Mouse (Mus musculus) CH12F3 (cell line): ENCODE data around the gene Syt7.

ENCODE experiments used
- in situ Hi-C: fragments of 300-500 bp; cut with MboI; formaldehyde crosslinking; loops from 2 replicates; pipeline ENCODE4 v1.14.3; 2020; ENCODE audit warnings: low sequenced_read_pairs

Gene Syt7

DNA sequence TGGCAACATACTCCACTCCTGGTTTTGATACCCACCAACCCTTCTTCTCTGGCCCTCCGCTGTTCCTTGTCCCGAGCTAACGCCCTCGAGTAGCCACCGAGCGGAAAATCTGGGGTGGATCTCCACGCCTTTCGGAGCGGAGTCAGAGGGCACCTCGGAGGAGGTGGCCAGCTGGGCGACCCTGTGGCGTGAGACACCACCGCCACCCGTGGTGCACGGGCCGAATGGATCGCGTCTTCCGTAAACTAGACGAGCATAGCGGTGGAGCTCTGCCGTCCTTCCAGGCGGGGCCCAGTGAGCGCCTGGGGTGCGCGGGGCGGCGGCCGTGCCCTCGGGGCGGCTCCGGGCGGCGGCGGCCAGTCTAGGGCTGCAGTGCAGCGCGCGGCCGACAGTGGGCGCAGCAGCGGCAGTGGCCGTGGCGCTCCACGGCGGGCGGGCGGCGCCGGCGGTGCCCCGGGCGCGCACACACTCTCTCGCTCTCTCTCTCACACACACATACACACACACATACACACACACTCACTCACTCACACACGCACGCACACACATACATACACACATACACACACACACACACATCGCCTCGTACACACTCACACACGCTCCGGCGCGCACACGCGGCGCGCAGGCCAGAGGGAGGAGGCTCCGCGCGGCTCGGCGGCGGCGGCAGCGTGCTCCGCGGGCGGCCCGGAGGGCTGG lies at the start of gene Syt7:
Gene Syt7 (plus strand): TSS at position 476 of the 699 bp plus-strand sequence.
- in situ Hi-C loops: no loop called here

- in situ Hi-C loops: loop anchor here (25.0 kb wide), 1 partner anchor 98 kb away; no protein-coding TSS in a partner anchor
Observed at GRCm38 (mm10) chr19:10339271-10339670, 49.6 kb upstream of the Syt7 start.

GRCm38 (mm10) chr19:10340661-10341060 lies 48.2 kb upstream of the Syt7 start:
- in situ Hi-C loops: loop anchor here (25.0 kb wide), 1 partner anchor 97 kb away; no protein-coding TSS in a partner anchor

DNA sequence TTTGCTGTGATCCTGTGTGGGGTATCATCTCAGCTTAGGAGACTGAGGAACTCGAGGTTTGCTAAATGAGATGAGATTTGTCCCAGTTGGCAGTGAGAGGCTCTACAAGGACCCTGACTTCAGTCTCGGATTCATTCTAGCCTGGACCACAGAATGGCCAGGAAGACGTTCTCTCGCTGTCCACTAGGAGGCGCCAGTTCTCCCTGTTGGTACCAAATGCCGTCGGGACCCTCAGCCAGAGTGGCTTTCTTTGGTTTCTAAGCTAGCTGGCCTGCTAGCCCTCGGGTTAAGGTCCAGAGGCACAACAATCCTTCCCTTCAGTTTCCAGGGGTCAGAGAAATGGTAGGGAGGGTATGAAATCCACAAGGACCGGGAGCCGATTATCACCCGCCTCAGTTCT lies 47.7 kb upstream of the Syt7 start:
- in situ Hi-C loops: loop anchor here (25.0 kb wide), 1 partner anchor 96 kb away; no protein-coding TSS in a partner anchor

GRCm38 (mm10) chr19:10341817-10342439 lies 47.0 kb upstream of the Syt7 start:
- in situ Hi-C loops: loop anchor here (25.0 kb wide), 1 partner anchor 95 kb away; no protein-coding TSS in a partner anchor

GRCm38 (mm10) chr19:10343866-10344265 lies 45.0 kb upstream of the Syt7 start:
- in situ Hi-C loops: loop anchor here (25.0 kb wide), 1 partner anchor 93 kb away; no protein-coding TSS in a partner anchor

DNA sequence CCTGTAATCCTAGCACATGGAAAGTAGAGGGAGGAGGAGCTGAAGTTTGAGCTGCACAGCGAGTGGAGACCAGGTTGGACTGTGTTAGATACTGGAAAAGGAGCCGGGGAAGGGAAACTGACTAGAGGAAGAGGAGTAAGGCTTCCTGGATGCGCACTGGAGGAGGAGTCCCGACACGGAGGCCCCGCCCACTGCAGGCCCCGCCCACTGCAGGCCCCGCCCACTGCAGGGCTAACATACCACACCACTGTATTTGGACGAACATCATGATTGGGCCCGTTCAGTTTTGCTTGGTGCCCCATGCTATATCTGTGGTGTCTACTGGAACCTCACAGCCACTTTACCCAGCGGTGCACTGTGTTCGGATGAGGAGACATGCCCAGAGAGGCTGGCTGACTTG lies 43.2 kb upstream of the Syt7 start:
- in situ Hi-C loops: loop anchor here (25.0 kb wide), 1 partner anchor 92 kb away; no protein-coding TSS in a partner anchor

DNA sequence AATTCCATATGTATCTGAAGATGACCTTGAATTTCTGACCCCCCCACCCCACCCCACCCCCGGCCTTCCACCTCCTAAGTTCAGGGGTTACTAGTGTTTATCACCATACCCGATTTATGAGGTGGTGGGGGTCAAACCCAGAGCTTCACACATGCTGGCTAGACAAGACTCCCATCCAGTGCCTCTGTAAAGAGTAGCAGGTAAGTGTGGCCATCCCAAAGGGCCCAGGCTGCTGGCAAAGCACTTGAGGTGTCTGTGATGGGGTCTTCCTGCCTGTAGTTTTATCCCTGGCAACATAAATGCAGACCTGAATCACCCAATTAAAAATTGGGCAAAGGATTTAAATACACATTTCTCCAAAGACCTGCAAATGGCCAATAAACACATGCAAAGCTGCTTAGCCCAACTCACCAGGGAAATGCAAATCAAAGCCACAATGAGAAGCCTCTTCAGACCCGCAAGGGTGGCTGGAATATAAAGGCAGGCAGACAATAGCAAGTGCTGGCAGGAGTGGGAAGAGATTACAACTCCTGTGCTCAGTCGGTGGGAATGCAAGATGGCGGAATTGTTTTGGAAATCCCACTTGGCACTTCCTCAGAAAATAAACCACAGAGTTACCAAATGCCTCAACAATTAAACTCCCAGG lies 41.1 kb upstream of the Syt7 start:
- in situ Hi-C loops: loop anchor here (25.0 kb wide), 1 partner anchor 90 kb away; no protein-coding TSS in a partner anchor

DNA sequence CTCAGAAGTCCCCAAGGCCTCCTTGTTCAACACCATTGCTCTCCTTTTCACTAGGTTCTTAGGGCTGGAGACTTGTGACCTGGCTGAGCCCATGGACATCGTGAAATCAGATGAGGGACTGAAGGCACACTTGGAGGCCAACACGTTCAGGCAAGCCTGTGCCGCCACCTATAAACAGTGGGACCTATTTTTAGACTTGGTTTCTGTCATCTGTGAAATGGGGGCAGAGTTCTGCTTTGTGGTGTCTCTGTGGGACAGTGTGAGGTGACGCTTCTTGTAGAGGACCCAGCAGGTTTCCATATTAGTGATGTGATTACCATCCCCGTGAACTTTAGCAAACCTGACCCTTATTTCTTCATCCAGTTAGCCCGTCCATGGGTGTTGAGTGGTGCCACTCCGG lies 36.7 kb upstream of the Syt7 start:
- in situ Hi-C loops: no loop called here

GRCm38 (mm10) chr19:10354830-10355229 lies 34.1 kb upstream of the Syt7 start:
- in situ Hi-C loops: no loop called here

DNA sequence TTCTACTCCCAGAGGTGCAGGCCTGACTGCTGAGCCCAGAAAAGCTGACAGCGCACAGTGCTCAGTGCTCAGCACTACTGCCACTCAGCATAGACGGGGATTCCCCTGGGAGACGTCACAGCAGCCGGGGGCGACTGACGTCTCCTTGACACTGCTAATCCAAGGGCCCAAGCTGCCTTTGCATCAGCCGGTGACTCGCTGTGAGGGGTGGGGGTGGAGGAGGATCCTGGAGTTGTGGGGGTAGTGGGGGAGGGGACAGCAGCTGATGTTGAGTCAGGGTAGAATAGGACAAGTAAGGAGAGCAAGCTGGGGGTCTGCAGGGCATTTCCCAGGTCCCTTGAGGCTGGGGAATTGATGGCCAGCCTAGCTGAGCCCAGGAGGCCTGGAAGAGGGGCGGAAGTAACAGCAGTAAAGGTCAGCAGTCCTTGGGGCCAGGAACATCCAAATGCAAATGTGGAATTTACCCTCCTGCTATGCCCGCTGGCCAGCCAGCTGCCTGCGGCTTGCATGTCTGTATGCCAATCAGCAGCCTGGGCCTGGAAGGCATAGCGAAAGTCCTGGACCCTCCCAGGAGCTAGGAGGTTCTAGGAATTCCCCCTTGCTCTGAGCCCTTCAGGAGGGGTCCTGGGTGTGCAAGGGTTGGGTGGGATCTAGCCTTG lies 31.9 kb upstream of the Syt7 start:
- in situ Hi-C loops: no loop called here

GRCm38 (mm10) chr19:10359105-10359946 lies 29.6 kb upstream of the Syt7 start:
- in situ Hi-C loops: no loop called here

DNA sequence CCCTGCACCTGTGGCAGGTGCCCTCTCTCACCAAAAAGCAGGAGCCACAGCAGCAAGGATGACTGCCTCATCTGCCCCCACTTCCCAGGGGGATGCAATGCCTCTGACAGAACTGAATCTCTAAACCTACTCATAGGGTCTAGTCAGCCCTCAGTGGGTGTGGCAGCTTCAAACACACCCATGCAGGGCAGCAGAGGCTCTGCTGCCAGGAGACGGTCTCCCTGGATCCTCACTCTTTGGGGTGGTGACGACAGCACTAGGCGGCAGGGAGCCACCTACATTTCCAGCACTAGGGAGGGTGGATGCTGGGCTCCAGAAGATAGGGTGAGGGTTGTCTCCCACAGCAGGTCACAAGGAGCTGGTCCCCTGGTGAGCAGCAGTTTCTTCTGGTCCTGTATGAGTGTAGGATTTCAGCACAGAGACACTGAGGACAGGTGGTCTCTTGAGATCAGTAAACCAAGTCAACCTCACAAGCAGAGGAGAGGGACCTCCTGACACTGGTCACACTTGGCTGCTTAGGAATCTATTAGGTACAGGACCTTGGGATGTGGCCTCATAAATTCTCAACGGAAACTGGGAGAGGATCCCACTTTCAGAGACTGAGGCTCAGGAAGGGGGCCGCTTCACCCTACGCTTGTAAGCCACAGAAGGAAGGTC lies 26.3 kb upstream of the Syt7 start:
- in situ Hi-C loops: no loop called here

DNA sequence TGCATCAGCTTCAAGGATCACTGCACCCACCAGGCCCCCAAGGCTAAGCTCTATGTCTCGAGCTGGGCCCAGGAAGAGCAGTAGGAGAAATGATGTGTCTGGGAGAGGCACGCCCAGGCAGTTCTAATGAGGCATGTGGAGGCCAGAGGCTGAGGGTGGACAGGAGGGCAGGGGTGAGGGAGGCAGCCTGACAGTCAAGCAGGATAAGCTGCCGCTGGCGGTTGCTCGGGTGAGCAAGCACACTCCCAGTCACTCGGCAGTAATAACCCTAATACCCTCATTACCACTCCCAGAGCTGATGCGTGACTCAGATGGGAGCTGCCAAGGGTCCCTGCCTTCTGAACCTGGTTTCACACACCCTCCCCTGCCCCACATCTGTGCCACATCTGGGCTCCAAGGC lies 25.0 kb upstream of the Syt7 start:
- in situ Hi-C loops: no loop called here

DNA sequence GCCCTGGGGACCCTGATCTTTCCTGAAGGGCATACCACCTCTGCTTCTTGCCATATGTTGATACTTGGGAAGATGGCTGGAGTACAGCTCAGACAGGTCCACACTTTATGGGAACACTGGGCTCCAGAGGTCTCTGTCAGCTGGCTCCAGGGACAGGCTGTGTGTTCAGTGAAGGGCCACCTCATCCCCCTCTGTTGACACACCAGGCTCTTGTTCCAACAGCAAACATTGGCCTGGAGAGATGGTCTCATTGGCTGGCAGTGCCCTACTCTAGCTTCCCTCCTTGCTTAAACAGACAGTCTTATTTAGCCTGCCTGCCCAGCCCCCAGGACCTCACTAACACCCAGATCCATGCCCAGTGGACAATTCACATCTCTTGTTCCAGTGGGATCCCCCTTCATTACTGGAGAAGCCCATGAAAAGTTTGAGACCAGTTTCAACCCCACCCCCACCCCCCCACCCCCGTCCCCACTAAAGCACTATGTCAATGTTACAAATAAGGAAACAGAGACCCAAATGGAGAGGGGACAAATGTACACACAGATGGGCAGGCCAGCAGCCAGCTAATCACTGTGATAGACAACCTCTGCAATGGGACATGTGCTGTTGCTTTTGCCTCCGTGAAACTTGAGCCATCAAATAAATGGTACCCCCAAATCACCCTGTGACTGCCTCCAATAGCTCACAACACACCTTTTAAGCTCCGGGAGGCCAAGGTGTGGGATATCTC lies 22.6 kb upstream of the Syt7 start:
- in situ Hi-C loops: no loop called here

DNA sequence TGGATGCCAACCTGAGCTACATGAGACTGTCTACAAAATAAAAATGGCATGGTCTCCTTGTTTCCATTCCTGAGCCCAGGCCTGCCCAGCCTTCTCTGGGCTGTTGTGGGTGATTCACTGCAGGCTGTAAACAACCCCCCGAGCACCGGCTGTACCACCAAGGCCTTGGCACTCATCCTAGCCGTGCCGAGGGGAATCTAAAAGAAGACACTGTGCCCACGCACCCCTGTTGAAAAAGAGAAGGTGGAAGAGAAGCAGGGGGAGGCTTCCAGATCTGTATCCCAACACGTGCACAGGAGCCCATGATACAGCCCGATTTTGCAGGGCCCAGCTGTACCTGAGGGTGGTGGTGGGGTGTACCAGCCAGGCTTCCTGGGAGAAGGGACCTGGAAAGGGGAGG lies 21.1 kb upstream of the Syt7 start:
- in situ Hi-C loops: no loop called here

GRCm38 (mm10) chr19:10369936-10370335 lies 19.0 kb upstream of the Syt7 start:
- in situ Hi-C loops: no loop called here

DNA sequence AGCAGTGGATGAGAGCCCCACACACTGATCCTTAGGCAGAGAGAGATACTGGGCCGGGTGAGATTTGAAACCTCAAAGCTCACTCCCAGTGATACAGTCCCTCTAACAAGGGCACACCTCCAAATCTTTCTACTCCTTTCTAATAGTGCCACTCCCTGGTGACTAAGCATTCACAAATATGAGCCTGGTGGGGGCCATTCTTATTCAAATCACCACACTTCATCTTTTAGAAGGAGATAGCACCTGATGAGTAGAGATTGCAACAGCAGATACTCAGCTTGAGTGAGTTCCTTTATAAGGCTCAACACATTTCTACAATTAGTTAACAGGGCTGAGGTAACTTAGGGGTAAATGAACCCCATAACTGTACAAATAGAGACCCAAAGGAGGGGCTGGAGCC lies 15.7 kb upstream of the Syt7 start:
- in situ Hi-C loops: no loop called here

GRCm38 (mm10) chr19:10375260-10375659 lies 13.6 kb upstream of the Syt7 start:
- in situ Hi-C loops: no loop called here
